Mouse (Mus musculus) spleen, adult 2 months (tissue): Measurements from ENCODE around the gene Gpsm3. TPM values are rescaled to one million over a fixed set of nuclear protein-coding genes. Genes with fewer than 3 reads are reported as not detected.
A peak's percentile ranks its signal among the peaks of the same experiment; 100 is the strongest.

Source experiments
- DNase-seq, 2 experiments: peaks; one replicate each; pipeline versions ENCODE4 v3.0.0 to v3.0.0-alpha.2; 2012 to 2021; ENCODE audit warnings: low spot score in 2 of 2, low read depth in 1 of 2
- H3K27ac ChIP-seq: fragments of 200-500 bp; 2 replicates; pipeline ENCODE4 v1.5.1; 2012; ENCODE audit warnings: low read length, inconsistent platforms; ENCODE audit not compliant: insufficient read depth
- H3K27me3 ChIP-seq: fragments of 200-500 bp; 2 replicates; pipeline ENCODE4 v1.6.1; 2012; ENCODE audit warnings: mild to moderate bottlenecking, moderate library complexity, low read length, inconsistent platforms; ENCODE audit not compliant: control insufficient read depth, insufficient read depth
- H3K36me3 ChIP-seq: fragments of 200-500 bp; 2 replicates; pipeline ENCODE4 v1.6.1; 2012; ENCODE audit warnings: mild to moderate bottlenecking, low read length, inconsistent platforms; ENCODE audit not compliant: control insufficient read depth, insufficient read depth
- H3K4me1 ChIP-seq: fragments of 200-500 bp; 2 replicates; pipeline ENCODE4 v1.6.1; 2011; ENCODE audit warnings: inconsistent platforms; ENCODE audit not compliant: control insufficient read depth, insufficient read depth, insufficient read length
- H3K4me3 ChIP-seq: fragments of 200-500 bp; 2 replicates; pipeline ENCODE4 v1.5.1; 2011; ENCODE audit warnings: mild to moderate bottlenecking, inconsistent platforms; ENCODE audit not compliant: insufficient read depth, insufficient read length; ENCODE audit errors: extremely low read depth
- CTCF ChIP-seq: fragments of 200-500 bp; IDR thresholded peaks from 2 replicates; pipeline ENCODE4 v1.5.1; 2011; ENCODE audit warnings: mild to moderate bottlenecking, inconsistent platforms; ENCODE audit not compliant: insufficient read depth, insufficient read length, insufficient replicate concordance; ENCODE audit errors: extremely low read depth
- POLR2A ChIP-seq: fragments of 200-500 bp; IDR thresholded peaks from 2 replicates; pipeline ENCODE4 v1.6.1; 2011; ENCODE audit warnings: low read depth, low read length, inconsistent platforms
- WGBS: fragments of 180-500 bp; shearing (Covaris S2); methylation state at CpG from one replicate; pipeline ENCODE4 v1.1.7; 2018; 5-methylcytosine and 5-hydroxymethylcytosine counted together
- polyA plus RNA-seq: library from polyadenylated mRNA; depleted of rRNA; stranded (reverse); fragments of >200 nt; gene quantifications from 2 replicates; pipeline ENCODE4 v1.2.3, GENCODE M21; 2012; rRNA removed

Gpsm3 gene
- polyA plus RNA-seq, 1 experiment = 68.8 TPM

- no peak for DNase-seq
- Histone ChIP-seq H3K27ac (no peak overlapping the region), H3K27me3 (peaks cover 12% of the 10 kb centered on the region; the same call in 1 of the 2 replicates), H3K36me3 (no peaks in the 10 kb centered on the region), H3K4me3 (peak overlapping the region; percentile 36; the same call in 1 of the 2 replicates), H3K4me1 (peaks cover 19% of the 10 kb centered on the region)
- 3% methylated on average over 48 of the region's 48 CpGs for WGBS
- TF ChIP-seq POLR2A (no peak), CTCF (no peak)
Observed at GRCm38 (mm10) chr17:34630761-34631301, 41.2 kb downstream of the Gpsm3 start.

GRCm38 (mm10) chr17:34631647-34632046, 42.0 kb downstream of the Gpsm3 start:
- Histone ChIP-seq H3K36me3 (no peaks in the 10 kb centered on the region), H3K27ac (no peak overlapping the region), H3K4me1 (peaks cover 19% of the 10 kb centered on the region), H3K27me3 (peaks cover 12% of the 10 kb centered on the region; the same call in 1 of the 2 replicates), H3K4me3 (peak overlapping the region; percentile 16; the same call in 1 of the 2 replicates)
- no peak for DNase-seq
- 39% methylated on average over 11 of the region's 12 CpGs for WGBS
- TF ChIP-seq CTCF (no peak), POLR2A (no peak)

- peaks cover 12% of the 10 kb centered on the region; the same call in 1 of the 2 replicates for H3K27me3 ChIP-seq
- H3K27ac ChIP-seq = peak overlapping the region; percentile 58
- peak in 1 of 2 experiments; percentile 48 for DNase-seq
Observed at GRCm38 (mm10) chr17:34632261-34632691, 42.7 kb downstream of the Gpsm3 start.

GRCm38 (mm10) chr17:34635671-34636070, 46.1 kb downstream of the Gpsm3 start:
- no peak for TF ChIP-seq POLR2A
- no peak for TF ChIP-seq CTCF

More at GRCm38 (mm10) chr17:34632261-34632691, 42.7 kb downstream of the Gpsm3 start:
- TF ChIP-seq CTCF (no peak), POLR2A (no peak; the same call in 1 of the 2 replicates)
- peaks cover 17% of the 10 kb centered on the region for H3K4me1 ChIP-seq
- no peaks in the 10 kb centered on the region for H3K36me3 ChIP-seq
- H3K4me3 ChIP-seq = peak overlapping the region; percentile 34; the same call in 1 of the 2 replicates
- 4% methylated on average over 26 of the region's 26 CpGs for WGBS

GRCm38 (mm10) chr17:34637459-34637858, 47.9 kb downstream of the Gpsm3 start:
- TF ChIP-seq CTCF (no peak), POLR2A (no peak)
- 66% methylated on average over 3 of the region's 3 CpGs for WGBS
- Histone ChIP-seq H3K27ac (peak overlapping the region; percentile 39), H3K4me3 (peak overlapping the region; percentile 34; the same call in 1 of the 2 replicates), H3K36me3 (no peaks in the 10 kb centered on the region), H3K4me1 (no peaks in the 10 kb centered on the region), H3K27me3 (0 out of 2 replicates have a peak, but pooled peaks cover 2% of the 10 kb centered on the region)
- DNase-seq = no peak

More at GRCm38 (mm10) chr17:34635671-34636070, 46.1 kb downstream of the Gpsm3 start:
- no peak for DNase-seq
- H3K36me3 ChIP-seq = no peaks in the 10 kb centered on the region
- H3K27ac ChIP-seq = no peak overlapping the region
- no peak overlapping the region for H3K4me3 ChIP-seq
- H3K4me1 ChIP-seq = peaks cover 8% of the 10 kb centered on the region
- peaks cover 8% of the 10 kb centered on the region; the same call in 1 of the 2 replicates for H3K27me3 ChIP-seq
- 71% methylated on average over 2 of the region's 2 CpGs for WGBS

- no peaks in the 10 kb centered on the region for H3K27me3 ChIP-seq
- H3K27ac ChIP-seq = peak overlapping the region; percentile 29; the same call in 1 of the 2 replicates
- DNase-seq = no peak
- TF ChIP-seq POLR2A = no peak
- 72% methylated on average over 7 of the region's 7 CpGs for WGBS
- no peaks in the 10 kb centered on the region for H3K4me1 ChIP-seq
- H3K36me3 ChIP-seq = no peaks in the 10 kb centered on the region
- H3K4me3 ChIP-seq = no peak overlapping the region
Observed at GRCm38 (mm10) chr17:34639461-34640255, 50.1 kb downstream of the Gpsm3 start.

GRCm38 (mm10) chr17:34640778-34641601, 51.4 kb downstream of the Gpsm3 start:
- H3K4me3 ChIP-seq = no peak overlapping the region
- WGBS = 58% methylated on average over 11 of the region's 11 CpGs

More at GRCm38 (mm10) chr17:34640778-34641601, 51.4 kb downstream of the Gpsm3 start:
- Histone ChIP-seq H3K4me1 (no peaks in the 10 kb centered on the region), H3K27ac (no peak overlapping the region), H3K36me3 (no peaks in the 10 kb centered on the region), H3K27me3 (no peaks in the 10 kb centered on the region)
- TF ChIP-seq CTCF = no peak
- no peak for TF ChIP-seq POLR2A
- DNase-seq = no peak

Other genes with a start within 250 kb of the Gpsm3 start
- gene Btnl2, start 235.0 kb upstream of the Gpsm3 start, polyA plus RNA-seq = 4.1 and 4.4 TPM in 2 replicates
- 0.35 and 0.56 TPM in 2 replicates for gene Btnl1, start 212.7 kb upstream of the Gpsm3 start, polyA plus RNA-seq
- 1.1 and 1.8 TPM in 2 replicates for gene BC051142, start 191.0 kb upstream of the Gpsm3 start, polyA plus RNA-seq
- gene Btnl4, start 112.5 kb upstream of the Gpsm3 start, polyA plus RNA-seq = 0.55 and 1.1 TPM in 2 replicates
- gene Btnl6, start 72.5 kb upstream of the Gpsm3 start, polyA plus RNA-seq = 0.55 and 0.68 TPM in 2 replicates
- gene Notch4, start 25.5 kb upstream of the Gpsm3 start, polyA plus RNA-seq = 9.6 and 12.7 TPM in 2 replicates
- 60.4 and 69.5 TPM in 2 replicates for gene Pbx2, start 1.5 kb downstream of the Gpsm3 start, polyA plus RNA-seq
- gene Ager, start 8.1 kb downstream of the Gpsm3 start, polyA plus RNA-seq = 5.2 and 5.3 TPM in 2 replicates
- 54.1 and 61.8 TPM in 2 replicates for gene Rnf5, start 13.9 kb downstream of the Gpsm3 start, polyA plus RNA-seq
- gene Agpat1, start 14.5 kb downstream of the Gpsm3 start, polyA plus RNA-seq = 156 and 187 TPM in 2 replicates
- 3.2 and 3.9 TPM in 2 replicates for gene Egfl8, start 26.2 kb downstream of the Gpsm3 start, polyA plus RNA-seq
- gene Ppt2, start 38.7 kb downstream of the Gpsm3 start, polyA plus RNA-seq = 31.7 and 36.3 TPM in 2 replicates
- gene Prrt1, start 39.7 kb downstream of the Gpsm3 start, polyA plus RNA-seq = 9.5 and 9.9 TPM in 2 replicates
- 1.4 and 1.6 TPM in 2 replicates for gene Fkbpl, start 55.0 kb downstream of the Gpsm3 start, polyA plus RNA-seq
- 76.4 and 102 TPM in 2 replicates for gene Atf6b, start 57.3 kb downstream of the Gpsm3 start, polyA plus RNA-seq
- gene Tnxb, start 80.7 kb downstream of the Gpsm3 start, polyA plus RNA-seq = 34.1 and 34.4 TPM in 2 replicates
- gene C4b, start 154.1 kb downstream of the Gpsm3 start, polyA plus RNA-seq = 63.4 and 68.8 TPM in 2 replicates
- 3.7 and 5.4 TPM in 2 replicates for gene Cyp21a1, start 214.8 kb downstream of the Gpsm3 start, polyA plus RNA-seq
- 31.6 and 37.7 TPM in 2 replicates for gene Stk19, start 247.1 kb downstream of the Gpsm3 start, polyA plus RNA-seq
- 54.2 and 68.3 TPM in 2 replicates for gene Dxo, start 247.2 kb downstream of the Gpsm3 start, polyA plus RNA-seq